Mouse (Mus musculus) liver, embryonic 16.5 days (tissue): ENCODE measurements around the gene Eya3. TPM values are rescaled to one million over a fixed set of nuclear protein-coding genes. Genes with fewer than 3 reads are reported as not detected.

Experiments used
- ATAC-seq: fragments of 200-750 bp; cut with Nextera tagmentation; 2 replicates; pipeline ENCODE4 v1.8.0; 2017; ENCODE audit warnings: low read depth, mild to moderate bottlenecking, moderate number of reproducible peaks, moderate library complexity
- H3K27ac ChIP-seq: fragments of 300-500 bp; sonication (generic); 2 replicates; pipeline ENCODE4 v1.5.1; 2014; ENCODE audit warnings: mild to moderate bottlenecking, low read length
- H3K27me3 ChIP-seq: fragments of 300-500 bp; sonication (generic); 2 replicates; pipeline ENCODE4 v1.6.1; 2014; ENCODE audit warnings: low read depth, low read length, mixed read lengths; ENCODE audit not compliant: control insufficient read depth, insufficient read depth
- H3K36me3 ChIP-seq: fragments of 300-500 bp; sonication (generic); 2 replicates; pipeline ENCODE4 v1.6.1; 2014; ENCODE audit warnings: mild to moderate bottlenecking; ENCODE audit not compliant: control insufficient read depth, insufficient read depth
- H3K4me1 ChIP-seq: fragments of 300-500 bp; sonication (generic); 2 replicates; pipeline ENCODE4 v1.6.1; 2014; ENCODE audit warnings: low read depth, low read length, mixed read lengths; ENCODE audit not compliant: control insufficient read depth
- H3K4me2 ChIP-seq: fragments of 300-500 bp; sonication (generic); 2 replicates; pipeline ENCODE4 v1.6.1; 2014; ENCODE audit warnings: low read depth, low read length, mixed read lengths
- H3K4me3 ChIP-seq: fragments of 300-500 bp; sonication (generic); 2 replicates; pipeline ENCODE4 v1.5.1; 2014; ENCODE audit warnings: low read depth, mild to moderate bottlenecking, low read length
- H3K9ac ChIP-seq: fragments of 300-500 bp; sonication (generic); 2 replicates; pipeline ENCODE4 v1.6.1; 2014; ENCODE audit warnings: low read depth, low read length
- H3K9me3 ChIP-seq: fragments of 300-500 bp; sonication (generic); replicated peaks from 2 replicates; pipeline ENCODE4 v1.6.1; 2016; ENCODE audit warnings: low read length; ENCODE audit not compliant: control insufficient read depth
- WGBS: fragments of 180-500 bp; shearing (Covaris S2); extraction: QIAGEN DNeasy Blood & Tissue Kit; methylation state at CpG from one replicate; pipeline ENCODE4 v1.1.7; 2014; ENCODE audit not compliant: insufficient replicate concordance; 5-methylcytosine and 5-hydroxymethylcytosine counted together
- polyA plus RNA-seq: library from polyadenylated mRNA; unstranded; fragments of >200 nt; fragmentation: Nextera tagmentation; extraction: Ambion mirVana; gene quantifications from 2 replicates; pipeline ENCODE4 v1.2.1, GENCODE M21; 2015

Gene Eya3
- polyA plus RNA-seq, 1 experiment from 2014 or later = 14.5 TPM

GRCm38 (mm10) chr4:132741491-132741890 lies 102.7 kb downstream of the Eya3 start:
- Histone ChIP-seq H3K36me3 (no peaks in the 10 kb centered on the region), H3K4me1 (peaks cover 9% of the 10 kb centered on the region), H3K9me3 (no peaks in the 10 kb centered on the region), H3K27me3 (no peaks in the 10 kb centered on the region), H3K4me3 (no peak overlapping the region), H3K9ac (no peak overlapping the region), H3K27ac (no peak overlapping the region), H3K4me2 (no peak overlapping the region)
- WGBS = 70% methylated on average over 7 of the region's 7 CpGs
- ATAC-seq = no peak

- no peak overlapping the region for H3K9ac ChIP-seq
- 44% methylated on average over 11 of the region's 11 CpGs for WGBS
- no peak overlapping the region for H3K27ac ChIP-seq
- H3K27me3 ChIP-seq = no peaks in the 10 kb centered on the region
- peak; percentile 28; the same call in 1 of the 2 replicates for ATAC-seq
- no peak overlapping the region for H3K4me2 ChIP-seq
- H3K4me3 ChIP-seq = no peak overlapping the region
- H3K9me3 ChIP-seq = no peaks in the 10 kb centered on the region
- peaks cover 21% of the 10 kb centered on the region for H3K4me1 ChIP-seq
- no peaks in the 10 kb centered on the region for H3K36me3 ChIP-seq
Observed at GRCm38 (mm10) chr4:132743992-132744911, 105.5 kb downstream of the Eya3 start.

DNA sequence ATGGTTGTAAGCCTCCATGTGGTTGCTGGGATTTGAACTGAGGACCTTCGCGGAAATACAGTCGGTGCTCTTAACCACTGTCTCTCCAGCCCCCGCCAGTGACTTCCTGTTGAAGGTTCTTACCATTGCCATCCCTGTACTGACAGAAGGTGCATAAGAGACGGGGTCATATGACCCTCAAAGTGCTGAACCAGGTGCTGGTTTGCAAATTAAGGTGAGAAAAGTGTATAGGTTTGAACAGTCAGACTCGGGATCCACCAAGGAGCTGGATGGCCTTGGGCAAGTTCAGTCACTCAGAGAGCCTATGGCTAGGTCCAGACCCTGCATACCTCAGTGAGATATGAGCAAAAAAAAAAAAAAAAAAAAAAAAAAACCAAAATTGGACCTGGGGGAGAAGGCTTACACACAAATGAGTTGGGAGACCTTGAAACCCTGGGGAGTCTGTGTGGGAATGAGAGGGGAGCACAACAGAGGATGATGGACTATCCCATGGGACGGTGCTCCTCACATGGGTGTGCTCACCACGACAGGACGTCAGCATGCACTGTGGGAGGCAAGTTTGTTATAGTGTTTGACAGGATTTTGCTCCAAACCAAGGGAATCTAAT lies 108.2 kb downstream of the Eya3 start:
- Histone ChIP-seq H3K36me3 (no peaks in the 10 kb centered on the region), H3K9ac (no peak overlapping the region; the same call in 1 of the 2 replicates), H3K27ac (peak overlapping the region; percentile 54), H3K4me3 (no peak overlapping the region; the same call in 1 of the 2 replicates), H3K27me3 (no peaks in the 10 kb centered on the region), H3K4me1 (peaks cover 21% of the 10 kb centered on the region), H3K4me2 (peak overlapping the region; percentile 47), H3K9me3 (no peaks in the 10 kb centered on the region)
- WGBS = 62% methylated on average over 9 of the region's 9 CpGs
- ATAC-seq = no peak

- Histone ChIP-seq H3K27me3 (no peaks in the 10 kb centered on the region), H3K9ac (peak overlapping the region; percentile 31), H3K36me3 (no peaks in the 10 kb centered on the region), H3K4me3 (peak overlapping the region; percentile 35), H3K4me2 (peak overlapping the region; percentile 47), H3K4me1 (peaks cover 21% of the 10 kb centered on the region), H3K9me3 (no peaks in the 10 kb centered on the region), H3K27ac (peak overlapping the region; percentile 54)
- peak; percentile 62 for ATAC-seq
- WGBS = 25% methylated on average over 9 of the region's 9 CpGs
Observed at GRCm38 (mm10) chr4:132747664-132748259, 109.0 kb downstream of the Eya3 start.

DNA sequence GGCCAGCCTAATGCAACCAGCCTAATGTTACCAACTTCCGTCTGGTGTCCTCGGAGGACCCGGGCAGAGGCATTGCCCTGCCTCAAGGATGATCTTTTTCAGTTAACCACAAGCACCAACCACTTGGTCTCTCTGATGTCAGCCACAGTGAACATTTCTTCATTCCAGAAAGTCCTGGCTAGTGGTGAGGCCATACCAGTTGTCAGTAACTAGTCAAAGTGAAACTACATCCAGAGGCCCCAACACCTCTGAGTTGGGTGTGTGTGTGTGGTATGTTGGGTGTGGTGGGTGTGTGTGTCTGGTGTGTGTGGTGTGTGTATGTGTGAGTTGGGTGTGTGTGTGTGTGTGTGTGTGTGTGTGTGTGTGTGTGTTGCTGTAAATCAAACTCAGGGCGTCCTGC lies 110.0 kb downstream of the Eya3 start:
- H3K36me3 ChIP-seq = no peaks in the 10 kb centered on the region
- H3K4me1 ChIP-seq = peaks cover 20% of the 10 kb centered on the region
- no peak overlapping the region for H3K4me2 ChIP-seq
- H3K27me3 ChIP-seq = no peaks in the 10 kb centered on the region
- H3K4me3 ChIP-seq = no peak overlapping the region
- WGBS = 62% methylated on average over 4 of the region's 4 CpGs
- no peaks in the 10 kb centered on the region for H3K9me3 ChIP-seq
- no peak; the same call in 1 of the 2 replicates for ATAC-seq
- H3K9ac ChIP-seq = no peak overlapping the region
- H3K27ac ChIP-seq = peak overlapping the region; percentile 10; the same call in 1 of the 2 replicates

- Histone ChIP-seq H3K4me1 (peaks cover 13% of the 10 kb centered on the region), H3K9me3 (no peaks in the 10 kb centered on the region), H3K27me3 (no peaks in the 10 kb centered on the region), H3K36me3 (no peaks in the 10 kb centered on the region), H3K4me3 (no peak overlapping the region), H3K4me2 (no peak overlapping the region), H3K9ac (no peak overlapping the region), H3K27ac (no peak overlapping the region)
- WGBS = 69% methylated on average over 6 of the region's 6 CpGs
- ATAC-seq = no peak
Observed at GRCm38 (mm10) chr4:132749258-132749982, 110.6 kb downstream of the Eya3 start.

GRCm38 (mm10) chr4:132752992-132753391 lies 114.2 kb downstream of the Eya3 start:
- WGBS = 40% methylated on average over 6 of the region's 6 CpGs
- H3K4me2 ChIP-seq = no peak overlapping the region

GRCm38 (mm10) chr4:132756974-132757373 lies 118.2 kb downstream of the Eya3 start, which contains the start of gene Smpdl3b:
Gene Smpdl3b, minus strand, starts transcription at chr4:132757252.
- peak within 1 kb of the TSS; percentile 8; the same call in 1 of the 2 replicates for H3K9ac ChIP-seq
- 1% methylated on average over 22 of the region's 22 CpGs for WGBS
- no peaks in the 10 kb centered on the region for H3K9me3 ChIP-seq
- peaks cover 31% of the 10 kb centered on the region for H3K27me3 ChIP-seq
- H3K4me1 ChIP-seq = peaks cover 2% of the 10 kb centered on the region; the same call in 1 of the 2 replicates
- H3K4me3 ChIP-seq = peak within 1 kb of the TSS; percentile 53
- H3K27ac ChIP-seq = no peak within 1 kb of the TSS
- H3K4me2 ChIP-seq = peak within 1 kb of the TSS; percentile 66
- peak; percentile 45; the same call in 1 of the 2 replicates for ATAC-seq
- H3K36me3 ChIP-seq = no peaks in the 10 kb centered on the region

More at GRCm38 (mm10) chr4:132752992-132753391, 114.2 kb downstream of the Eya3 start:
- no peak overlapping the region for H3K27ac ChIP-seq
- no peak overlapping the region for H3K9ac ChIP-seq
- peaks cover 4% of the 10 kb centered on the region for H3K4me1 ChIP-seq
- peaks cover 24% of the 10 kb centered on the region for H3K27me3 ChIP-seq
- no peaks in the 10 kb centered on the region for H3K36me3 ChIP-seq
- ATAC-seq = no peak
- H3K4me3 ChIP-seq = no peak overlapping the region
- H3K9me3 ChIP-seq = no peaks in the 10 kb centered on the region
